Mouse (Mus musculus) forebrain, postnatal 0 days (tissue): ENCODE results near the gene Zfp59. TPM values are rescaled to one million over a fixed set of nuclear protein-coding genes. Genes with fewer than 3 reads are reported as not detected.

ENCODE experiments used
- ATAC-seq: fragments of 200-750 bp; cut with Nextera tagmentation; 2 replicates; pipeline ENCODE4 v1.8.0; 2017; ENCODE audit warnings: mild to moderate bottlenecking, moderate library complexity
- DNase-seq: peaks from one replicate; pipeline ENCODE4 v3.0.0-alpha.2; 2015
- H3K27ac ChIP-seq: fragments of 300-500 bp; sonication (generic); 2 replicates; pipeline ENCODE4 v1.5.1; 2014; ENCODE audit warnings: low read depth, mild to moderate bottlenecking, antibody characterized with exemption, low read length, moderate library complexity, mixed read lengths
- H3K27me3 ChIP-seq: fragments of 300-500 bp; sonication (generic); 2 replicates; pipeline ENCODE4 v1.6.1; 2014; ENCODE audit warnings: mild to moderate bottlenecking, low read length, mixed read lengths; ENCODE audit not compliant: insufficient read depth
- H3K36me3 ChIP-seq: fragments of 300-500 bp; sonication (generic); 2 replicates; pipeline ENCODE4 v1.6.1; 2014; ENCODE audit warnings: mild to moderate bottlenecking, moderate library complexity; ENCODE audit not compliant: insufficient read depth
- H3K4me1 ChIP-seq: fragments of 300-500 bp; sonication (generic); 2 replicates; pipeline ENCODE4 v1.6.1; 2014; ENCODE audit warnings: antibody characterized with exemption; ENCODE audit not compliant: insufficient read depth
- H3K4me2 ChIP-seq: fragments of 300-500 bp; sonication (generic); 2 replicates; pipeline ENCODE4 v1.6.1; 2014; ENCODE audit warnings: low read depth, mild to moderate bottlenecking, moderate library complexity
- H3K4me3 ChIP-seq: fragments of 300-500 bp; sonication (generic); 2 replicates; pipeline ENCODE4 v1.5.1; 2014; ENCODE audit warnings: low read depth, low read length, mixed read lengths
- H3K9ac ChIP-seq: fragments of 300-500 bp; sonication (generic); 2 replicates; pipeline ENCODE4 v1.6.1; 2014; ENCODE audit warnings: mild to moderate bottlenecking
- H3K9me3 ChIP-seq: fragments of 300-500 bp; sonication (generic); 2 replicates; pipeline ENCODE4 v1.6.1; 2016; ENCODE audit warnings: low read length
- CTCF ChIP-seq: sonication (generic); IDR thresholded peaks from 2 replicates; pipeline ENCODE4 v1.5.1; 2016; ENCODE audit warnings: antibody characterized with exemption, control low read depth, low read depth
- WGBS: fragments of 180-500 bp; shearing (Covaris S2); extraction: QIAGEN DNeasy Blood & Tissue Kit; methylation state at CpG from one replicate; pipeline ENCODE4 v1.1.7; 2014; 5-methylcytosine and 5-hydroxymethylcytosine counted together
- polyA plus RNA-seq: library from polyadenylated mRNA; unstranded; fragments of >200 nt; fragmentation: Nextera tagmentation; extraction: Ambion mirVana; gene quantifications from 2 replicates; pipeline ENCODE4 v1.2.1, GENCODE M21; 2015
- total RNA-seq: library from RNA; depleted of rRNA; stranded (reverse); fragments of >200 nt; gene quantifications from 2 replicates; pipeline ENCODE4 v1.2.3, GENCODE M21; 2014; rRNA removed

The Zfp59 gene
- total and polyA plus RNA-seq, 2 experiments from 2014 or later = 5.2 to 11.6 TPM

GRCm38 (mm10) chr7:27881721-27882120 is 43.3 kb downstream of the Zfp59 start:
- H3K27me3 ChIP-seq = no peaks in the 10 kb centered on the region
- H3K9ac ChIP-seq = no peak overlapping the region
- no peak for TF ChIP-seq CTCF
- ATAC-seq (no peak), DNase-seq (no peak)
- H3K4me3 ChIP-seq = no peak overlapping the region
- 94% methylated on average over 4 of the region's 4 CpGs for whole genome bisulfite sequencing
- H3K27ac ChIP-seq = no peak overlapping the region
- peaks cover 17% of the 10 kb centered on the region; the same call in 1 of the 2 replicates for H3K36me3 ChIP-seq
- no peaks in the 10 kb centered on the region for H3K9me3 ChIP-seq
- no peak overlapping the region for H3K4me2 ChIP-seq
- no peaks in the 10 kb centered on the region for H3K4me1 ChIP-seq

- no peak for TF ChIP-seq CTCF
- H3K9ac ChIP-seq = no peak overlapping the region
- H3K27ac ChIP-seq = no peak overlapping the region
- H3K36me3 ChIP-seq = peaks cover 3% of the 10 kb centered on the region
- no peaks in the 10 kb centered on the region; the same call in 1 of the 2 replicates for H3K9me3 ChIP-seq
- no peaks in the 10 kb centered on the region for H3K27me3 ChIP-seq
- H3K4me3 ChIP-seq = no peak overlapping the region
- 94% methylated on average over 4 of the region's 4 CpGs for WGBS
- no peak overlapping the region for H3K4me2 ChIP-seq
- no peak for DNase-seq
- ATAC-seq = no peak
- H3K4me1 ChIP-seq = no peaks in the 10 kb centered on the region
Measured at GRCm38 (mm10) chr7:27900601-27901000, 62.2 kb downstream of the Zfp59 start.

GRCm38 (mm10) chr7:27905061-27905848 is 66.8 kb downstream of the Zfp59 start:
- Histone ChIP-seq H3K27ac (no peak overlapping the region), H3K36me3 (peaks cover 20% of the 10 kb centered on the region), H3K4me3 (no peak overlapping the region), H3K9ac (no peak overlapping the region), H3K9me3 (no peaks in the 10 kb centered on the region; the same call in 1 of the 2 replicates), H3K4me2 (no peak overlapping the region), H3K27me3 (no peaks in the 10 kb centered on the region), H3K4me1 (no peaks in the 10 kb centered on the region)
- no peak for TF ChIP-seq CTCF
- ATAC-seq = no peak
- no peak for DNase-seq
- WGBS = 83% methylated on average over 11 of the region's 11 CpGs

Other genes with a start within 250 kb of the Zfp59 start
- gene Akt2, start 247.1 kb upstream of the Zfp59 start, total RNA-seq = 61.1 and 64.2 TPM in 2 replicates
- 53.7 and 53.9 TPM in 2 replicates for gene Akt2, start 247.1 kb upstream of the Zfp59 start, polyA plus RNA-seq
- 95.8 and 111 TPM in 2 replicates for gene Ttc9b, start 184.7 kb upstream of the Zfp59 start, total RNA-seq
- 116 and 118 TPM in 2 replicates for gene Ttc9b, start 184.7 kb upstream of the Zfp59 start, polyA plus RNA-seq
- 117 and 126 TPM in 2 replicates for gene Map3k10, start 164.0 kb upstream of the Zfp59 start, total RNA-seq
- gene Map3k10, start 164.0 kb upstream of the Zfp59 start, polyA plus RNA-seq = 20.8 and 22.5 TPM in 2 replicates
- 8.5 and 10.6 TPM in 2 replicates for gene Zfp607b, start 149.3 kb upstream of the Zfp59 start, total RNA-seq
- gene Zfp607b, start 149.3 kb upstream of the Zfp59 start, polyA plus RNA-seq = 5.7 and 6.5 TPM in 2 replicates
- gene Zfp60, start 107.2 kb upstream of the Zfp59 start, total RNA-seq = 41.3 and 46.0 TPM in 2 replicates
- gene Zfp60, start 107.2 kb upstream of the Zfp59 start, polyA plus RNA-seq = 24.3 and 44.3 TPM in 2 replicates
- 4.6 and 9.5 TPM in 2 replicates for gene Zfp626, start 31.4 kb upstream of the Zfp59 start, total RNA-seq
- gene Zfp626, start 31.4 kb upstream of the Zfp59 start, polyA plus RNA-seq = 0.84 and 1.1 TPM in 2 replicates
- gene Zfp607a, start 18.9 kb downstream of the Zfp59 start, total RNA-seq = 2.5 and 2.8 TPM in 2 replicates
- gene Zfp607a, start 18.9 kb downstream of the Zfp59 start, polyA plus RNA-seq = 0.54 and 0.68 TPM in 2 replicates
- gene Zfp974, start 90.9 kb downstream of the Zfp59 start, total RNA-seq = 15.3 and 19.7 TPM in 2 replicates
- gene Zfp974, start 90.9 kb downstream of the Zfp59 start, polyA plus RNA-seq = 3.2 and 5.5 TPM in 2 replicates
- gene Zfp780b, start 140.6 kb downstream of the Zfp59 start, total RNA-seq = 28.8 and 32.2 TPM in 2 replicates
- 12.9 and 19.9 TPM in 2 replicates for gene Zfp780b, start 140.6 kb downstream of the Zfp59 start, polyA plus RNA-seq
- gene Zfp850, start 175.5 kb downstream of the Zfp59 start, total RNA-seq = 9.5 and 14.2 TPM in 2 replicates
- 3.8 and 4.0 TPM in 2 replicates for gene Zfp850, start 175.5 kb downstream of the Zfp59 start, polyA plus RNA-seq
- gene Psmc4, start 211.5 kb downstream of the Zfp59 start, total RNA-seq = 200 and 233 TPM in 2 replicates
- gene Psmc4, start 211.5 kb downstream of the Zfp59 start, polyA plus RNA-seq = 265 and 268 TPM in 2 replicates
- 0.57 and 0.62 TPM in 2 replicates for gene Fcgbp, start 232.6 kb downstream of the Zfp59 start, total RNA-seq
- gene Fcgbp, start 232.6 kb downstream of the Zfp59 start, polyA plus RNA-seq = 0.45 and 0.52 TPM in 2 replicates